Mouse (Mus musculus) common myeloid progenitor, adult 5-6 weeks (primary cell): ENCODE results near the gene Htra1. TPM values are rescaled to one million over a fixed set of nuclear protein-coding genes. Genes with fewer than 3 reads are reported as not detected.

Source experiments
- ATAC-seq: replicated peaks from 2 replicates; pipeline ENCODE4 v1.8.0; 2016; ENCODE audit warnings: low read depth, mild to moderate bottlenecking, moderate TSS enrichment, inconsistent platforms; ENCODE audit not compliant: poor library complexity, severe bottlenecking
- total RNA-seq: library from RNA; stranded (forward); fragments of 200-1000, 187-1606 nt; gene quantifications from 2 replicates; pipeline ENCODE4 v1.2.3, GENCODE M21; 2017

The Htra1 gene
- total RNA-seq, 1 experiment from 2014 or later, result not detected

DNA sequence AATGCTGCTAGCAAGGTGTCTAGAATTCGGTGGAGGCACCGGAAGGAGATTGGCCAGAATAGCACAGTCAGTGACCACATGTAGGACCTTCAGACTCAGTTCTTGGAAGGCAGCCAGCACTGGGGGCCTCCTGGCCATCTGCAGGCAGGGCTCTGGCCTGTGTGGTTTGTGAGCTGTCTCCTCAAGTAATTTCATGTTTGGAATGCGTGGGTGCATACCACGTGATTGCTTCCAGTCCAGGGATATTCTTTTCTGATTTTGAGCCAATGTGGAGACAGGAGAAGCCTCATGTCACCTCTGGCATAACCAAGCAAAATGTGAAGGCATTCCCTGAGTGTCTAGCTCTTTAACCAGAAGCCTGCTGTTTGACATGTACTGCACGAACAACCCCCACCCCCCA, 28.8 kb downstream of the Htra1 start:
- 0 out of 2 replicates have a peak, but pooled peaks have one; percentile 31 for ATAC-seq

DNA sequence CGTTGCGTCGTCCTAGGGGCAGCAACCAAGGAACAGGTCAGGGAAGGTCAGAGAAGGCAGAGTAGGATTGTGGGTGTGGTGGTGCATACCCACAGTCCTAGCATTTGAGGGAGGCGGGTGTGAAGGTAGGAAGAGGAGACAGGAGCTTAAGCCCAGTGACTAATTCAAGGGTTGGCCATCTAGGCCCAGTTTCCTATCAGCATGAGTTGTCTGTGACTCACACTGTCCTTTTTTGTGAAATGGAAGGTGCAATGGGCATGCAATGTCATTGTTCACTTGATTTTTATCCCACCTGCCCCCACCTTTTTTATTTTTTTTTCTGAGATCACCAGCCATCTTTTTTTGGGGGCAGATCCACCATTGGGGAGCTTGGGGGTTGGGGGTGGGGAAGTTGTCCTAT, 29.5 kb downstream of the Htra1 start:
- ATAC-seq, result no peak

DNA sequence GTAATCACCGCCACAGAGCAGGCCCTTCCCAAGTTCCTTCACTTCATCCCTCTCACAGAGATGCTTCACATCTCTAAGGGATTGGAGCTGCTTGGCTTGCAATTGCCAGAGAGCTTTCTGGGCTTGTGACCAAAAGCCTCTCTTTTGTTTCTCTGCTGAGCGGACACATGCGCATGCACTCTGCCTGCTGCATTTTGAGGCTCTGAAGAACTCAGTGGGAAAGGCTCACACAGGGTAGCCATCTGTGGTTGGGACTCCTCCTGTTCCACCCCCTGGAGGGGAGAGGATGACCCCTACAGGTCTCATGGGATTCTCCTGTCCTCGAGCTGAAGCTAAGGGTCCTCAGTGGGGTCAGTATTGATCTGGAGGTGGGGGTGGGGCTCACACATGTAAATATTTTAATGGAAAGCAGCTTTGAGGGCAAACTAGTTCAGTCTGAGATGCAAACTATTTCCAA, 30.0 kb downstream of the Htra1 start:
- no peak for ATAC-seq

DNA sequence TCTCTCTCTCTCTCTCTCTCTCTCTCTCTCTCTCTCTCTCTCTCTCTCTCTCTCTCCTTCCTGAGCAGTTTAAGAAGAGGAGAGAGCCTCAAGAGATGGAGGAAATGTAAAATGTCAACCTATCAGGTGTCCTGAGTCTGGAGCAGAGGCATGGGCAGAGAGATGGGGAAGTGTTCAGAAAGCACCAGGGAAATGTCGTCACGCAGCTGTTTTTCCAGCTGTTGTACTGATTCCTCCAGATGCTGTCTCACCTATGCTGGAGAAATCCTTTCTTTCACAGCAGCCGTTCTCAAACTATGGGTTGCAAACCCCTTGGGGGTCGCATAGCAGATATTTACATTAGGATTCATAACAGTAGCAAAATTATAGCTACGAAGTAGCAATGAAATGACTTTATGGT, 30.5 kb downstream of the Htra1 start:
- no peak for ATAC-seq

DNA sequence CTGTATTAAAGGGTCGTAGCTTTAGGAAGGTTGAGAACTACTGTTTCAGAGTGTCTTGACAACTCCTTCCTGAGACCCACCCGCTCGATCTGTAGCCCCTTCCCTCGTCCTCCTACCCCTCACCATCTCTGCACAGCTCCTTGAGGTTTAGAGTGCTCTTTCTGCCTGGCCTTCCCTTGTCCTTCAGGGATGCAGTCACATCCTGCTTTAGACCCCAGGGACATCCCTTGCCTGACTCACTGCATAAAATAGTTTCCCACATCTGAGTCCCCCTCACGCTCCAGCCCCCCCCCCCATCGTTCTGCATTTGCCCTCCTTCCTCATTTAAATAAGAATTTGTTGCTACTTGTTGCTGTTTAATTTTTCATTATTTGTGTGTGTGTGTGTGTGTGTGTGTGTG, 31.0 kb downstream of the Htra1 start:
- ATAC-seq, result no peak

DNA sequence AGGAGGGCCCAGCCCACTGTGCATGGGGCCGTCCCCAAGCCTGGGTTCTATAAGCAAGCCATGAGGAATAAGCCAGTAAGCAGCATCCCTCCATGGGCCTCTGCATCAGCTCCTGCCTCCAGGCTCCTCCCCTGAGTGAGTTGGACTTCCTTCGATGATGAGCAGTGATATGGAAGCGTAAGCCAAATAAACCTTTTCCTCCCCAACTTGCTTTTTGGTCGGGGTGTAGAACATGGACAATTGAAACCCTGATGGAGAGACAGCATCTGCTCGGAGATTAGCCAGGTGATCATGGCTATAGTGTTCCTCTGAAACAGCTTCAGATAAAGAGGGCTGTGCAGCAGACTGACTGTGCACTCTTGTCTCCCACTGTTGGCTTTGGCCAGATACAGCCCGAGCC, 32.0 kb downstream of the Htra1 start:
- no peak for ATAC-seq

DNA sequence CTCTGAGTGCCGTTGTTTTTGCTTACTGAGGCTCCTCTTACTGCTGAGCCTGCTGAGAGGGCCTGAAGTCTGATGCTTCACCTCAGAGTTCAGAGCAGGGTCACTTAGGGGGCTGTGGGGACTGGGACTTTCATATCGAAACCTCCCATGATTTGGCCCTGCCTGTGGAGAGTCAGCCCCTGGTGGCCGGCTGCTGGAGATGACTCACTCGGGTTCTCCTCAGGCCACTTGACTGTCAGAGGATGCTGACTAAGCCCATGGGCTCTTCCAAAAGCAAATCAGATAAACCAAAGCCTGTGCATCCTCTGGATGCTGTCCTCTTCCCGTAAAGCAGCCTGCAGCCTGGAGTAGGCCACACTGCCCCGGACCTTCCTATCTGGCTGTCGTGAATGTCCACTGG, 32.6 kb downstream of the Htra1 start:
- no peak for ATAC-seq

DNA sequence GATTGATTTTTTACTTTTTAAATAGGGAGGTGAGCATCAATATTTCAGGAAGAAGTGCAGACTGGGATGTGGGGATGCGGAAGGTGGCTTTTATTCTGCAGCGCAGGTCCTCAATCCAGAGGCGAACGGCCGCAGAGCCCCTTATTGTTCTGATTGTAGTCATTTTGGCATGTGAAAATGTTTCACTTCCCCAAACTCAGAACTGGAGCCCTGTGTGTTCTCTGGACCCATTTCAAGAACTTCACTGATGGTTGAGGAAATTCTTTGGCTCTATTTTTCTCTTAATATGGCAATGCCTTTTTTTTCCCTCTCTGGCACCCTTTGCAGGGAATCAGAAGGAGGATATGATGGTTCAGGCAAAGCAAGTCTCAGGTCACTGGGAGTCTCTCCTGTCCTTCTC, 33.2 kb downstream of the Htra1 start:
- ATAC-seq, result 0 out of 2 replicates have a peak, but pooled peaks have one; percentile 32

DNA sequence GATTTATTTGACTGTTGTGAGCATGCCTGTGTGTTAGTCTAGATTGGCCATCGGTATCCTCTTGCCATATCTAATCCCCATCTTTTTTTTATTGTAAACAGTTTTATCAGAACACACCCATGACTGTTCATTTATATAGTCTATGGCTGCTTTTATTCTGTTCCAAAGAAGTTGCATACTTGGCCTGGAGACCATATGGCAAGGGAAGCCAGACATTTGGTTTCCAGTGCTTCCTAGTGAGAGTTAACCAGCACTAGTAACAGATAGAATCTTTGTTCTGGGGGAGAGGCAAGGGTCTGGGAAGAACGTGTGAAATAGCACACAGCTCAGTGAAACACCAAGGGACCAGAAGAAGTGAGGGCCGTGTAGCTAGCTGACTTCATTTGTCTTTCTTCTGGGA, 33.6 kb downstream of the Htra1 start:
- ATAC-seq, result no peak

DNA sequence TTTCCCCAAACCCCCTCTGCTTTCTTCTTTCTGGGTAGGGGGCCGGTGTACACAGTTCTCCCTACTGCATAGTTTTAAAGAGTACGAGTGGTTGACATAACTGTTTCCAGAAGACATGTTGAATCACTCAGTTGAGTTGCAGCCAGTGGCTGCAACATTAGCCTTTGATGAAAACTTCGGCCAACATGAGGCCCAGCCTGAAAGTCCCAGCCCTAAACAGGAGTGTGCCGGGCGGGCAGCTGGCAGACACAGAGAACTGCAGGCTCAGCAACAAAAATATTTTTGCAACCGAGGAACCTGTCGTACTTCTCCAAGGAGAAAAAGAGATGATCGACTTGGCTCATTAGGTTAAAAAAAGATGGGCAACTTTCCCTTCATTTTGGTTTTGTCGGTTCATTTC, 36.9 kb downstream of the Htra1 start:
- ATAC-seq, result no peak

DNA sequence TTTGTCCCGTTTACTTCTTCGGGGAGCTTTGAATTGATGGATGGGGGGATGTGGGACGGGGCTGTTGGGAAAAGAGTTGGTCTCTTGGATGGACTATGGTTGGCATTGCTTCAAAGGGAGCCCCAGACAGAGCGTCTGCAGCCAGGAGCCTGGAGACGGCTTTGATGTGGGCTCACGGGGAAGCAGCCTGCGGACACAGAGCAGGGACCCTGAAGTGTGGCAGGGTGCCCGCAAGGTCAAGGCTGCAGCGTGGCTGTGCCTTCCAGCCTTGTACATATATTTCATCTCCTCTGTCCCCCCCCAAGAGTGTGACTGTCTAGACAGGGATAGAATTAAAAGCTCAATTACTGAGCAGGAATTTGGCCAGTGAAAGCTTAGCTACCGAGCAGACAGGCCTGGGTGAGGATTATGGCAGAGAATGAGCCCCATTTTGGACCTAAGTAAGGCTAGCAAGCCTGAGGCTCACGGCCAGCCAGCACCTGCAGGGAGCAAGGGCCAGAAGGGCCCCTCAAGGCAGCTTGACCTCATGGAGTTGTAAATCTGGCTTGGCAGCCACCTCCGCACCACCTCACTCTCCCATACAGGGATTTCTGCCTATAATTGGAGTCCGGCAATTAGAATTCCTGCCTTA, 40.5 kb downstream of the Htra1 start:
- ATAC-seq, result no peak

DNA sequence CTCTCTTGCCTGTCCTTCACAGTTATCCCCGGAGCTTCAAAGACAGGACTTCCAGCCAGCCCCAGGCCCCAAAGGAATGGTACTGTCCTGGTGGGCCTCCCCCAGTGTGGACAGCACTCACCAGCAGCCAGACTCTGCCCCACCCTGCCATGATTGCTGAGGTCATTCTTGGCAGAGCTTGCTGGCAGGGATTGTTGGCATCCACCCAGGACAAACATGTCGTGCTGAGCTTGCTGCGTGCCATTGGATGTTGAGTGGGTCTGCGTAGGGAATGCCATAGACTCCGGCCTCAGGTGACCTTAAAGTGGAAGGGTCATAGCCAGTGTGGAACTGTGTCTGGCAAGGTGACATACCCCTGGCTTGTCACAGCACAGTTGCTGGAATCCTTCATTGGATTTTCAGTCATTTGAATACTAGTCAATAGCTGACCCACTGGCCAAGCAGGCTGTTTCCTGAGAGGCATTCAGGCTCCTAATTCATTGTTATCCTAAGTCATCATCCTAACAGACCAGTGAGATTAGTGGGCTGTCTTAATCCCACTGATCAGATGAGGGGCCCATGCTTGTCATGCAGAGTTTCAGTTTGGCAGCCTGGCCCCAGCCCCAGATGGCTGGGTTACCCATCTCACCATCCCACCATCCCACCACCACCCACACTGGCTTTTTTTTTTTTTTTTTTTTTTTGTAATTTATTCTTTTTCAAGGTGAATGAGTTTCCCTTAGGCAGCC, 42.0 kb downstream of the Htra1 start:
- ATAC-seq, result no peak

DNA sequence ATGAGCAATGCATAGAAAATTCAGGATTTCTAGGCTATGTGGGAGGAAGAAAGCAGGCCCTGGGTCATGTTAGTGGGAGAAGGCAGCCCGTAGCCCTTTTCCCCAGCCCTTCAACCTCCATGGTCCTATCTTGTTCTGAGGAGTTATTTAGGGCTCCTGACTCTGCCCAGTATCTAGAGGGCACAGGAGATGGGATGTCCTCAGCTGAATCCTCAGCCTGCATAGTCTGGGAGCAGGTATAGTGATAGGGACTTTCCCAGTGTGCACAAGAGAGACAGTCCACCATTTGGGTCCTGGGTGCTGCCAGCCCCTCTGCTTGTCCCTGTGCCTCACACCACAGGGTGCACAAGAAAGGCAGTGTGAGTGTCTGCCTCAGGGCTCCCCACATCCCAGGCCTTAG, 42.6 kb downstream of the Htra1 start:
- ATAC-seq, result no peak

DNA sequence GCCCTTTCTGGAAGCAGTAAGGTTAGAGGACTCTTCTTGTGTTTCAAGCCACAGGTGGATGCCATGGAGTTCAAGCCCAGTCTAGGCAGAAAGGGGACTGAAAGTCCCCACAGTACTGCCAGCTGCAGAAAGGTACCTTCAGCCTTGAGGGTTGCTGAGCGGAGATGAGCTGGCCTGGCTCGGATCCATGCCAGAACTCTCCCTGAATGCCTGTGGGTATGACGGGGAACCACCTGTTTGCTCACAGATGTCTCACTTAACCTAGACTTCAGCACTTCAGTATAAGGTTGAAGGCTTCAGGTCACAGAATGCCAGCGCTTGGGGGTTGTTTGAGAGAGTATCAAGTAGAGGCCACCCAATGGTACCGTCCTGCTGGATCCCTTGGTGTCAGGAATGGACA, 44.2 kb downstream of the Htra1 start:
- ATAC-seq, result no peak

DNA sequence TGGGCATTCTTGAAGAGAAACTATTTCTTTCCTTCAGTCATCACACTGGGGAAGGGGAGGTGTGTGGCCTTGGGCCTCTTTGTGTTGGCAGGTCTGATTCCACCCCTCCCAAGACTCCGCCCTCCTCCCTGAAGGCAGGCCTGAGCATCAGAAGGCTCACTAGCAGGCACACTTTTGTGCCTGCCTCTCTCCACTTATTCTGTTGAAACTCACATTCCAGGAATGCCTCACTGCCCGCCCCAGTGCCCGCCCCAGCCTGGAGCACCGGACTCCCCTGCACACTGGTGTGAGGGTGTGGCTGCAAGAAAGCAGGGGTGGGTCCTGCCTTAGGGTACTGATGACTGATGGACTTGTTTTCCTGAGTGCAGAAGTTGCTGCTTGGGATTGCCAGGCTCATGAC, 46.5 kb downstream of the Htra1 start:
- ATAC-seq, result no peak

DNA sequence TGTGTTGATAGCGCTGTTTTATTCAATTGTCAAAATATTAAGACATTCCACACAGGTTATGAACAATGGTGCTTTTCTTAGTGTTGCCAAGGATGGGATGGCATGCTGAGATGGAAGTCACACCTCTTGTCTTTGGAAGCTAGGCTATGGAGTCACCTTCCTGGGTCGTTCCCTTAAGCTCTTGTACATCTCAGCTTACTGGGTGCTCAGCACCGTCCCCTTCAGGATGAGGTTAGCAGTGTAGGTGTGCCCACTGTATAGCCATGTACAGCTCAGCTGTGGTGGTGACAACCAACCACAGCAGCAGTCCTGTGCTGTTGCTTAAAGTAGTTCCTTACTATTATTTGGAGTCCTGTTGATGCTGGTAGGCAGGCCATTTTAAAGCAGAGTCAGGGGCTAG, 47.0 kb downstream of the Htra1 start:
- no peak for ATAC-seq

DNA sequence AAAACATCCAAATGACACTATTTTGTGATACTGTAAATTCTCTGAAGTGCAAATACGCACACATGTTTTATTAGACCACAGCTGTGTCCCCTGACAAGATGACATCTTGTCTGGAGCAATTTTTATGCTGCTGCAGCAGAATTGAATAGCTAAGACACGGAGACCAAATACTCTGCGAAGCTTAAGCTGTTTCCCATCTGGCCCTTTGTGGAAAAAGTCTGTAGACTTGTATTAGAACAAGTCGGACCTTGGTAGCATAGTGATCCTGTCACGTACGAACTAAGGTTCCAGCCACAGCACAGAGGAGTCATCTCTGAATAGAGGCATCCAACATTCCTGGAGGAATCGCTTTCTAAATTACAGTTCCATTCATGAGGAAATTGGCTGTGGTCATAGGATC, 48.4 kb downstream of the Htra1 start:
- ATAC-seq, result no peak

DNA sequence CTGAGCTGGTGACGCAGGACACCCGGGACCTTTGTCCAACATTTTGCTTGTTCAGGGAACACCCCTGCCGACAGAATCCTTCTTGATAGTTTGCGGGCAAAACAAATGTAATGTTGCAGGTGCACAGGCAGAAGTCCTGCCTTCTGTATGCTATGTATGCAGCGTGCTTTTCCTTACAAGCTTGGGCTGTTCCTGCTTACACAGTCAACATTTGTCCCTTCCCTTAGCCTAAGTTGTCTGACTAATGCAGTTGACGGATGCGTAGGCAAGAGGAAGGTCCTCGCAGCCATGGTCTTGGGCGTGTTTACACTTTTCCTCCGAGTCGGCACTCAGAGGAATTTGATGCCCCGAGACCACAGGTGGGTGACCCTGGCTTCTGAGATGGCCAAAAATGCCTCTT, 49.3 kb downstream of the Htra1 start:
- ATAC-seq, result no peak

DNA sequence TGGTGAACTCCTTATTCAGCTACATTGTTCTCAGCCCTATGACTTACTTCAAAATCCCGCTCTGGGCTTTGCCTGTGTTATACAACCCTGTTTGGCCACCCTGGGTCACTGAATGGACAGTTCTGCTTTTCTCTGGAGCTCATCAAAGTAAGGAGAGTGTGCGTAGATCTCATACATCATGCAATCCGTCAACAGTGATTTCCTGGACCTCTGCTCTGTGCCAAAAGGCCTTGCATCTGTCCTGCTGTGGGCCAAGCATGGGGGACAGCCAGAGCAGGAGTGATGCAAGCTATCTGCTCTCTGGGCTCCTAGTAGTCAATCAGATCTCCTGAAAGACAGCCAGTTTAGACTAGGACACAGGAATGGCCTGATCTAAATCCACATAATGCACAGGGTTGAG, 49.8 kb downstream of the Htra1 start:
- ATAC-seq, result no peak

DNA sequence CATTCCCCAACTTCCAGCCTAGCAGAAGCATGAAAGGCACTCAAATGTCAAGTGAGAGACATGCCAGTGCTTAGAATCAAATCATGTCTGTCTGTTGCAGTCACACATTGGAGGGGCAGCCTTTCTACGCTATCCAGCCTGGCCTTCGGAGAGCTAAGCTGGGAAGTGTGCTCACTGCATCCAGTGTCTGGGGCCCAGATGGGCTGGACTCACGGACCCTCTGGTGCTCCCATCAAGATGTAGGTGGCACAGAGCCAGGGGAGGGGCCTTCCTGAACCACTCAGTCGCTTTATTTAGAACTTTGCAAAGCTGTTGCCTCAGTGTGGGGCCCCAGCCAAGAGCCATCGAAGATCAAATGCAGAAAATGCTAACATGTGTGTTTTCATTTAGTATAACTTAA, 52.2 kb downstream of the Htra1 start:
- ATAC-seq, result no peak

DNA sequence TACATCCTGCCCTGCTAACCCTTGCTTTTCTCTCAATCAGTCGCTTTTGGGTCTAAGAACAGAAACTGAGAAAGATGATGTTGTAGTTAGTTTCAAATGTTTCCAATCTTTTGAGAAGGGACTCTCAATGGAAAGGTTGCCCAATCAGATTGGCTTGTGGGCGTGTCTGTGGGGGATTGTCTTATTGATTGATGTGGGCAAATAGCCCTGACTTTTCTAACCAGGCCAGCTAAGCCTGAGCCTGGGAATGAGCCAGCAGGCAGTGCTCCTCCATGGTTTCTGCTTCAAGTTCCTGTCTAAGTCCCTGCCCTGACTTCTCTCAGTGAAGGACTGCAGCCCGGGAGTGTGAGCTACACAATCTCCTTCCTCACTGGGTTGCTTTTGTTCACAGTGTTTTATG, 53.5 kb downstream of the Htra1 start:
- no peak for ATAC-seq

DNA sequence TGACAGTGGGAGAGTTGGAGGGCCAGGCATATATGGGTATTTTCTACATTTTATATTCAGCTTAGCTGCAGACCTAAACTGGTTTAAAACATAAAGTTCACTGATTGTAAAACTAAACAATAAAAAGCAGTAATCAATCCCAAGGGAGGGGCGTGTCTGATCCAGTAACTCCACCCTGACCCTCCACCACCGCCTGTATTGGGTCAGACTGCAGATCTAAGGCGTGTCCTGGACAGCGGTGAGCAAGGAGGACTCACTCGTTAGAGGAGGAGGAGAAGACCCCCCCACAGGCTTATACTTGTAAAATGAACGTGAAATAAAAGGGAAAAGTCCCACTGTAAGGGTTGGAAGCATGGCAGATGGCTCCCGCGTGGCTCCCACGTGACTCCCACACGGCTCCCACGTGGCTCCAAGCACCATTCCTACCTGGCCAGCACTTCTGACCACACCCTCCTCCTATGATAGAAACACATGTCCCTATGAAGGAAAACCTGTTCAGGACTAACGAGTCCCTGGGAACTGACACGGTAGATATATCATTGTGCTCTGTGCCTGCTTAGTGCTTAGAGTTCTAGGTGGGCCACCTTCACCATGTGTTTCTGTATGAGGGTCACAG, 55.4 kb downstream of the Htra1 start:
- no peak for ATAC-seq
